Mouse (Mus musculus): ENCODE measurements at regions not wholly inside any gene's neighbourhood (a gene's known extent, or its start where the extent isn't known, plus 50 kb on each side); places are given as distances from the start of the nearest gene placed in this dataset.

- no peak for DNase-seq (ENCODE audit: low read depth, low spot score)
These were observed 153.0 kb upstream of the Cdh5 start for GRCm38 (mm10) chr8:103948474-103948873.

- peak; percentile 38 for DNase-seq (ENCODE audit: low read depth, low spot score)
These were observed 151.0 kb upstream of the Cdh5 start for GRCm38 (mm10) chr8:103950460-103950859.

DNA sequence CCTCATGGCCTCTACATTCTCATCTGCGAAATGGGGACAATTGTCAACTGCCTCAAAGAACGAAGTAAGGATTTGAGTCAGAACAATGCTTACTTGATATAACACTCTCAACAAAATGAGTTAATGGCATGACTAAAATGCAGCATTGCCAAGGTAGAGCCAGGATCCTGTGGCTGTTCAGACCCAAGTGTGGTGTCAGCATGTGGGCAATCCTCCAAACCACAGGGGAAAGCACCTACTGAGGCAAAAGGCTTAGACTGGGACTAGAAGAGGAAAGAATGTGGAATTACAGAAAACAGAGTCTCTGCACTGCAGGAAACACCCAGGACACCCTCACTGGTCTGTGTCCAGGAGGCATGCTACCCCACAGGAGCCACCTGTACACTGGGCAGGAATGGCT, 147.8 kb upstream of the Cdh5 start:
- DNase-seq (ENCODE audit: low read depth, low spot score), result no peak

DNA sequence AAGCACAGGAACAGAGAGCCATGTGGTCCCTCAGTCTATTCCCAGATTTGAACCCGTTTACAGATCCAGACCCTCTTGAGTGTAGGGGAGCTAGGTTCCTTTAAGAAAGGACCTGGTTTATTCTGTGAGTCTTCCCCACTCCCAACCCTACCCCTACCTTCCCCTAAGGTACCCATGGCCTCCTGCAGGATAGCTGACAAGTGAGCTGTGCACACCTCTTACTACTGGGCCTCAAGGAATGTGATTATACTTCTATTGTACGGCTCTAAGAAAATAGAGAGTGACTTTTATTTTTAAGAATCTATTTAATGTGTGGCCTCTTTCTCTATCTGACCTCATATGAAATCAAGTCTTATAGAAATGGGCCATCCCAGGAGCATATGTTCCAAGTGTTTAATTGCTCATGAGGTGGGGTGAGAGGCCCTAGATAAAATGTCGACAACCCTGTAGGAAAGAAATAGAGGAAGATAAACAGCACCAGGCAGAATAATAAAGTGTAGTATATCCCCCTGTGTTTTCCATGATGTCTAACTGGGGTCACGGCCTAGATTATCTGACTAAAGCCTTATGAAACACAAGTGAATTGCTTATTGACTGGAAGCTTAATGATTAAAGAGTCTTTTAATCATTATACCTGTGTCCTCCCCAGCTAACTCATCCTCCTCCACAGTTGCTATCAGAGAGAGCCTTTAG, 145.7 kb upstream of the Cdh5 start:
- DNase-seq (ENCODE audit: low read depth, low spot score), result no peak

DNA sequence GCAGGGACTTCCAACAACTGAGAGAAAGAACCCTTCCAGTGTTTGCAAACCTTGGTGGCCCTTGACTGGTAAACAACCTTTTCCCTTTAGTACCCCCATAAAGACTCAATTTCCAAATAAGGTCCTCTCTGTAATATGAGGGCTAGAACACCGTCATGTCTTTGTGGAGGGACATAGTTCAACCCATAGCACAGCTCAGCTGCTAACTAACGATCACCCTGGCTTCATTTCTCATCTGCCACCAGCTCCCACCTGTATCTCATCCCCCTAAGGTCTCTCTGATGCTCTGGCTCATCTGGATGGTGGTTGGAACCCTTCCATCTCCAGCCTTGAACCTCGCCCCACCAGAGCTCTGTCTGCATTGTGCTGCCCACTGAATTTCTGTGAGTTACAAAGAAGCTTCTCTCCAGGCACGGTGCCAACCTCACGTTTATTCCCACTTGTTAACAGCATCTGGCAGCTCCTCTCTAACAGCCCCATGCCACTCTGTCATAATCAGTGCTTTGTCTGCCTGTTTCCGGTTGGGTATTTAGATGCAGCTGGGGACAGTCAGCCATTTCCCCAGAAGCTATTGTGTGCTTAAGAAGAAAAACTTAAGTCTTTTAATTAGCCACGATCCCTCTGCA, 137.0 kb upstream of the Cdh5 start:
- DNase-seq (ENCODE audit: low read depth, low spot score), result peak; percentile 10

- no peak for DNase-seq (ENCODE audit: low read depth, low spot score)
These were observed 131.5 kb upstream of the Cdh5 start for GRCm38 (mm10) chr8:103969929-103970328.

DNA sequence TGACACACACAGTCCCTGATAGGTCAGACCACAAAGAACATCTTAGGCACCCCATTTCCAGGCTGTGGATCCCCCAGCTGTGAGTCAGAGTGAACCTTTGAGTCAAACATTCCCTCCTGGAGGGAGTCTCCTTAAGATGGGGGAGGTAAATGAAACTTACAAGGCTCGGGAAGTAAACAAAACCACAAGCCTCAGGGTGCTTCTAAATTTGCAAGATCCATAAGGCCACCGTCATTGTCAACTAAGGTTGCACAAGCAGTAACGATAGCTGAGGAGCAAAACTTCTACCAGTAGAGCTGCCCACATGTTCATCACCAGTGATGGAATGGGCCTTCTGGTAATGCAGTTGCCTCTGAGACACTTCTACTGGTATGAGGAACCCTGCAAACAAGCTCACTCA, 130.9 kb upstream of the Cdh5 start:
- no peak for DNase-seq (ENCODE audit: low read depth, low spot score)

- no peak for DNase-seq (ENCODE audit: low read depth, low spot score)
These were observed 130.5 kb upstream of the Cdh5 start for GRCm38 (mm10) chr8:103970966-103971365.

- DNase-seq (ENCODE audit: low read depth, low spot score), result no peak
These were observed 124.9 kb upstream of the Cdh5 start for GRCm38 (mm10) chr8:103976488-103976887.

- no peak for DNase-seq (ENCODE audit: low read depth, low spot score)
These were observed 122.5 kb upstream of the Cdh5 start for GRCm38 (mm10) chr8:103978948-103979347.

- DNase-seq (ENCODE audit: low read depth, low spot score), result no peak
These were observed 117.4 kb upstream of the Cdh5 start for GRCm38 (mm10) chr8:103983860-103984594.

GRCm38 (mm10) chr8:103985640-103986039, 115.8 kb upstream of the Cdh5 start:
- DNase-seq (ENCODE audit: low read depth, low spot score), result no peak

GRCm38 (mm10) chr8:103993897-103994296, 107.5 kb upstream of the Cdh5 start:
- no peak for DNase-seq (ENCODE audit: low read depth, low spot score)

- no peak for DNase-seq (ENCODE audit: low read depth, low spot score)
These were observed 103.3 kb upstream of the Cdh5 start for GRCm38 (mm10) chr8:103998143-103998542.

DNA sequence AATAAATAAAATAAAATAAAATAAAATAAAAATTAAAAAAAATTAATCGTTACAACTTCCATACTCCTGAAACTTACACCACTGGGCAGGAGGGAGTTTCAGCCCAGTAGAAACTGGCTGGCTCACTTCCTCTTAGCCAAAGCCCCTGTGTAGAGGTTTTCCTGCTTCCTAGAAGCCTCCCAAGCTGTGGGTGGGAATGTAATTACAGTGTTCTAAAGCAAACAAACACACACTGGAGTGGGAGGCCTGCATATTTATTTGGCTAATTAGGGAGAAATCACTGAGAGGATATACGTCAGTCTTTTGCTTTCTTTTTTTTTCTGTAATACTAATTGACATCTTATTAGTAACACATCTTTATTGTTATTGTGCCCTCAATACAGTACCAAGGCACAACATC, 94.2 kb upstream of the Cdh5 start:
- no peak for DNase-seq (ENCODE audit: low read depth, low spot score)

GRCm38 (mm10) chr8:104008756-104009155, 92.7 kb upstream of the Cdh5 start:
- DNase-seq (ENCODE audit: low read depth, low spot score), result no peak

GRCm38 (mm10) chr8:104009306-104009705, 92.1 kb upstream of the Cdh5 start:
- no peak for DNase-seq (ENCODE audit: low read depth, low spot score)

DNA sequence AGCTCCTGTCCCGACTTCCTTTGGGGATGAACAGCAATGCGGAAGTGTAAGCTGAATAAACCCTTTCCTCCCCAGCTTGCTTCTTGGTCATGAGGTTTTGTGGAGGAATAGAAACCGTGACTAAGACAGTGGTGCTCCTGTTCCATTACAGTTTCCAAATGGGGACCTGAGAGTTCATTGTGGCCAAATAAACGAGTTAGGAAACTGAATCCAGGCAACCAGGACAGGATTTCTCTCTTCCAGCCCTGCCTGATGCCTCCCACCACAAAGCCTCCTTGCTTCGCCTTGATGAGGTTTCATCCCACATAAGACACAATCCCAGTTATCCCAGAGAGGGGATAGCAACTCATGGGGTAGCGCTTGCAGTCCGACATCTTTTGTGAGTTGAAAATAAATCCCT, 79.2 kb upstream of the Cdh5 start:
- no peak for DNase-seq (ENCODE audit: low read depth, low spot score)

GRCm38 (mm10) chr8:104022691-104023509, 78.5 kb upstream of the Cdh5 start:
- DNase-seq (ENCODE audit: low read depth, low spot score), result peak; percentile 72

DNA sequence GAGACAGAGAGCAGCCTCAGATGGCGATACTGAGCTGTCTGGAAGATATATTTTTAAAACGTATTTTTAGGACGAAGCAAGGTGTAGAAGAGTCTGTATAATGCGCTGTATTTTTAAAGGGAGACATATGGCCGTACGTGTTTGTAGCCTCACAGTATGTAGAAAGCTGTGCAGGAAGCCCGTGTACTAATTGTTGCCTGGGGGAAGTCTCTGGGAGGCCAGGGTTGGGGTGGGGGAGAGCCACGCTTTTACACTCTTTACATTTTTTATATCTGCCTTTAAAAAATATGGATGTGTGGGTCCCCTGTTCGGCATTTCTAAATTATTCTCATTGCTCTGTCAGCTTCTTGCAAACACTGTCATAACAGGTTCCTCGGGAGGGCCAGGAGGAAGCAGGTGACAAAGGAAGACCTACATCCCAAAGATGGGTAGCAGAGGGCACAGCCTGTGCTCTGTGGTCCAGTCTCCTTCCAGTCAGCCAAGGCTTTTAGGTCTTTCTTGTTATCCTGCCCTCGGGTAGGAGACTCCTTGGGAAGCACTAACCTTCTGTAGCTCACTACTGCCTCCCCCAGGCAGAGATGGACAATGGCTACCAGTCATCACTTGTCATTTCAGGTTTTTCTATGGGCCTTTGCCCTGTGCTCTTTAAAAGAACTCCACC, 74.1 kb upstream of the Cdh5 start:
- peak; percentile 72 for DNase-seq (ENCODE audit: low read depth, low spot score)

DNA sequence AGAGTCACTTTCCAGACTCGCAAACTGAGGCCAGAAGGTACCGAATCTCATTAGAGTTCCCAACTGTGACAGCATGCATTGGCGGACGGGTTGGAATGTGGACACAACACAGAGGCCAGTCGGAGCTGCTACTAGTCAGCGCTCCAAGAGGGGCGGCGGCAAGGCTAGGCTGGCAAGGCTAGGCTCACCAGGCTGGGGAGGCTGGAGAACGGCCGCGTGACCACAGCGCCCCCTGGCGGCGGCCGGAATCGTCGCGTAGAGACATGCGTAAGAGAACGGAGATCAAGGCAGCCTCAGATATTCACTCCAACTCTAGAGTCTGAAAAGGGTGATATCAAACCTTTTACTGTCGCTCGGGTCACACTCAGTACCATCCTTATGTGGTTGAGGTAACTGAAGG, 72.8 kb upstream of the Cdh5 start:
- DNase-seq (ENCODE audit: low read depth, low spot score), result peak; percentile 50
